Mouse (Mus musculus) neural tube, embryonic 11.5 days (tissue): ENCODE results near the gene Chek1. TPM values are rescaled to one million over a fixed set of nuclear protein-coding genes. Genes with fewer than 3 reads are reported as not detected.

ENCODE experiments used
- ATAC-seq: fragments of 200-750 bp; cut with Nextera tagmentation; 2 replicates; pipeline ENCODE4 v1.8.0; 2017; ENCODE audit warnings: moderate number of reproducible peaks, mild to moderate bottlenecking, moderate TSS enrichment, moderate library complexity; ENCODE audit not compliant: insufficient read depth, low FRiP score, low TSS enrichment
- DNase-seq: peaks from one replicate; pipeline ENCODE4 v3.0.0-alpha.2; 2015; ENCODE audit warnings: low spot score
- H3K27ac ChIP-seq: fragments of 300-500 bp; sonication (generic); 2 replicates; pipeline ENCODE4 v1.5.1; 2014; ENCODE audit warnings: low read depth, mild to moderate bottlenecking, low read length
- H3K27me3 ChIP-seq: fragments of 300-500 bp; sonication (generic); 2 replicates; pipeline ENCODE4 v1.6.1; 2014; ENCODE audit warnings: mild to moderate bottlenecking, low read length, mixed read lengths; ENCODE audit not compliant: control insufficient read depth, insufficient read depth
- H3K36me3 ChIP-seq: fragments of 300-500 bp; sonication (generic); 2 replicates; pipeline ENCODE4 v1.6.1; 2014; ENCODE audit warnings: mild to moderate bottlenecking, low read length, moderate library complexity, mixed read lengths; ENCODE audit not compliant: control insufficient read depth, insufficient read depth
- H3K4me1 ChIP-seq: fragments of 300-500 bp; sonication (generic); 2 replicates; pipeline ENCODE4 v1.6.1; 2014; ENCODE audit warnings: low read length, mixed read lengths; ENCODE audit not compliant: control insufficient read depth, insufficient read depth
- H3K4me2 ChIP-seq: fragments of 300-500 bp; sonication (generic); 2 replicates; pipeline ENCODE4 v1.6.1; 2014; ENCODE audit warnings: low read depth, mild to moderate bottlenecking, moderate library complexity
- H3K4me3 ChIP-seq: fragments of 300-500 bp; sonication (generic); 2 replicates; pipeline ENCODE4 v1.5.1; 2014; ENCODE audit warnings: low read depth, low read length
- H3K9ac ChIP-seq: fragments of 300-500 bp; sonication (generic); 2 replicates; pipeline ENCODE4 v1.6.1; 2014; ENCODE audit warnings: mild to moderate bottlenecking, low read length
- H3K9me3 ChIP-seq: fragments of 300-500 bp; sonication (generic); 2 replicates; pipeline ENCODE4 v1.6.1; 2016; ENCODE audit warnings: low read length; ENCODE audit not compliant: control insufficient read depth
- WGBS: fragments of 180-500 bp; shearing (Covaris S2); extraction: QIAGEN DNeasy Blood & Tissue Kit; methylation state at CpG from one replicate; pipeline ENCODE4 v1.1.7; 2014; 5-methylcytosine and 5-hydroxymethylcytosine counted together
- polyA plus RNA-seq: library from polyadenylated mRNA; unstranded; fragments of >200 nt; fragmentation: Nextera tagmentation; extraction: Ambion mirVana; gene quantifications from 2 replicates; pipeline ENCODE4 v1.2.1, GENCODE M21; 2014

Gene Chek1
- polyA plus RNA-seq, 1 experiment from 2014 or later, result 45.1 TPM

- ATAC-seq, result no peak
- no peak overlapping the region for H3K4me2 ChIP-seq
- WGBS, result 94% methylated on average over 6 of the region's 6 CpGs
- H3K27me3 ChIP-seq, result no peaks in the 10 kb centered on the region
- no peak overlapping the region for H3K9ac ChIP-seq
- no peak overlapping the region for H3K27ac ChIP-seq
- no peak for DNase-seq
- H3K4me1 ChIP-seq, result no peaks in the 10 kb centered on the region
- no peak overlapping the region for H3K4me3 ChIP-seq
- H3K9me3 ChIP-seq, result no peaks in the 10 kb centered on the region
- peaks cover 2% of the 10 kb centered on the region; the same call in 1 of the 2 replicates for H3K36me3 ChIP-seq
These were observed 19.6 kb downstream of the Chek1 start for GRCm38 (mm10) chr9:36707304-36707703.

DNA sequence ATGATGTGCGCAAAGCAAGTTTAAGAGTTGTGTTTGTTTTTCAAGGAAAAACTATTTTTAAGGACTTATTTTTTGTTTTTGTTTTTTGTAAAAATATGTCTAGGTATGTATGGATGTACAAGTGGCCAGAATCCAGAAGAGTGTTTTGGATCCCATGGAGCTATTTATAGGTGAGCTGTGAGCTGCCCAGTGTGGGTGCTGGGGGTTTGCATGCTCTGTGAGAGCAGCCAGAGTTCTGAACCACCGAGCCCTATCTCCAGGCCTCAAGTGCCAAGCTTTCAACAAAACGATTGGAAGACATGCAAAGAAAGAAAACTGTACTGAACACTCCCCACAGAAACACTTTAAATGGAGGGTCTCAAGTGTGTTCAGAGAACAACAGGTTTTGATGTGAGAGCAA lies 20.9 kb downstream of the Chek1 start:
- Histone ChIP-seq H3K4me1 (no peaks in the 10 kb centered on the region), H3K4me2 (no peak overlapping the region), H3K9me3 (no peaks in the 10 kb centered on the region), H3K9ac (no peak overlapping the region), H3K4me3 (no peak overlapping the region), H3K27ac (no peak overlapping the region), H3K36me3 (peaks cover 2% of the 10 kb centered on the region; the same call in 1 of the 2 replicates), H3K27me3 (no peaks in the 10 kb centered on the region)
- WGBS, result 90% methylated on average over 3 of the region's 3 CpGs
- DNase-seq, result no peak
- ATAC-seq, result no peak

- Histone ChIP-seq H3K27me3 (no peaks in the 10 kb centered on the region), H3K4me3 (no peak overlapping the region), H3K4me2 (no peak overlapping the region), H3K9me3 (no peaks in the 10 kb centered on the region), H3K36me3 (no peaks in the 10 kb centered on the region), H3K9ac (no peak overlapping the region), H3K4me1 (no peaks in the 10 kb centered on the region), H3K27ac (no peak overlapping the region)
- DNase-seq (no peak), ATAC-seq (no peak)
- WGBS, result 94% methylated on average over 10 of the region's 10 CpGs
These were observed 32.6 kb downstream of the Chek1 start for GRCm38 (mm10) chr9:36694276-36694675.

- 73% methylated on average over 1 of the region's 1 CpGs for WGBS
These were observed 33.9 kb downstream of the Chek1 start, which contains the start of gene Acrv1 for GRCm38 (mm10) chr9:36692920-36693319. TSS of gene Acrv1 (plus strand) at chr9:36693220.

DNA sequence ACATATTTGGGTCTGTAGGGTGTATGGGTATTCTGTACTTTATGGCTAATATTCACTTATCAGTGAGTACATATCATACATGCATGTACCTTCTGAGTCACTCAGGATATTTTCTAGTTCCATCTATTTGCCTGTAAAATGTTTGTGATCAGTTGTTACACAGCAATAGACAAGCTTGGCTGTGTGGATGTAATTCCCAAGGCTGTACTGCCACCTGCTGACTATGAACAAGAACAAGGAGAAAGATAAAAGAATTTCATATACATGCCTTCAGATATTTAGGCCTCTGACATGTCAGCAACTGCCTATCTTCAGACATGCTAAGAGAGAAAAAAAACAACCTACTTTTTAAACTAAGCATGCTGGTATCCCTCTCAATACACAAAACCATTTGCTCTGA lies 39.5 kb downstream of the Chek1 start:
- Histone ChIP-seq H3K4me2 (no peak overlapping the region), H3K4me3 (no peak overlapping the region), H3K9me3 (no peaks in the 10 kb centered on the region), H3K9ac (no peak overlapping the region), H3K36me3 (no peaks in the 10 kb centered on the region), H3K4me1 (no peaks in the 10 kb centered on the region), H3K27ac (no peak overlapping the region), H3K27me3 (no peaks in the 10 kb centered on the region)
- no peak for ATAC-seq
- DNase-seq, result no peak

More at GRCm38 (mm10) chr9:36692920-36693319, 33.9 kb downstream of the Chek1 start, which contains the start of gene Acrv1:
- Histone ChIP-seq H3K27me3 (no peaks in the 10 kb centered on the region), H3K9me3 (no peaks in the 10 kb centered on the region), H3K4me1 (no peaks in the 10 kb centered on the region), H3K36me3 (no peaks in the 10 kb centered on the region), H3K27ac (no peak within 1 kb of the TSS), H3K4me3 (no peak within 1 kb of the TSS), H3K9ac (no peak within 1 kb of the TSS), H3K4me2 (no peak within 1 kb of the TSS)
- DNase-seq (no peak), ATAC-seq (no peak)

DNA sequence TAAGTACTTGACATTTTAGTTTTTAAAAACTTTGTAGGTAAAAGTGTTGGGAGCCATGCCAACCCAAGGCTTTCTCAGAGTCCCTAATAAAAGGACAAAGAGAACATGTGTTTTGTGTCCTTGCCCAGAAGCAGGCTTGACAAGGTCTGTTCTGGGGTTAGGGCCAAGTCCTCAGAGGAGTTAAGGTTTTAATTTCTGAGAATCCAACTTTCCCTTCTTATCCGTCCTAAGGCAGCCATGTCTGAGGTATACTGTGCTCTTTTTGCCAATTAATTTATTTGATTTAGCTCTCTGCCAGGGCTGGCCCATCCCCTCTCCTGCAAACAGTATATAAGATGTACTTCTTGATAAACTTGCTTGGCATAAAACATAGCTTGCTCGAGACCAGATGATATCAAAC lies 45.4 kb downstream of the Chek1 start:
- Histone ChIP-seq H3K4me3 (no peak overlapping the region), H3K4me1 (no peaks in the 10 kb centered on the region), H3K27ac (no peak overlapping the region), H3K9me3 (no peaks in the 10 kb centered on the region), H3K9ac (no peak overlapping the region), H3K27me3 (no peaks in the 10 kb centered on the region), H3K4me2 (no peak overlapping the region), H3K36me3 (no peaks in the 10 kb centered on the region)
- 86% methylated on average over 2 of the region's 2 CpGs for WGBS
- DNase-seq (no peak), ATAC-seq (no peak)

Other genes with a start within 250 kb of the Chek1 start
- gene Gm5615, start 185.1 kb downstream of the Chek1 start, polyA plus RNA-seq, result not detected in 2 replicates
- gene Gm17689, start 144.4 kb downstream of the Chek1 start, polyA plus RNA-seq, result not detected in 2 replicates
- not detected in 2 replicates for gene A630095E13Rik, start 83.7 kb downstream of the Chek1 start, polyA plus RNA-seq
- gene Acrv1, start 33.8 kb downstream of the Chek1 start, polyA plus RNA-seq, result not detected in 2 replicates
- gene Stt3a, start 40.6 kb upstream of the Chek1 start, polyA plus RNA-seq, result 164 and 179 TPM in 2 replicates
- gene Ei24, start 70.3 kb upstream of the Chek1 start, polyA plus RNA-seq, result 64.2 and 68.5 TPM in 2 replicates
- gene Fez1, start 94.8 kb upstream of the Chek1 start, polyA plus RNA-seq, result 290 and 300 TPM in 2 replicates